Mouse (Mus musculus) embryonic facial prominence, embryonic 12.5 days (tissue): ENCODE measurements around the gene Tnr. TPM values are rescaled to one million over a fixed set of nuclear protein-coding genes. Genes with fewer than 3 reads are reported as not detected.
A peak's percentile ranks its signal among the peaks of the same experiment; 100 is the strongest.

Experiments
- ATAC-seq: fragments of 200-750 bp; cut with Nextera tagmentation; 2 replicates; pipeline ENCODE4 v1.8.0; 2017; ENCODE audit not compliant: insufficient number of reproducible peaks, insufficient read depth, low FRiP score, low TSS enrichment
- H3K27ac ChIP-seq: fragments of 300-500 bp; sonication (generic); 2 replicates; pipeline ENCODE4 v1.5.1; 2016; ENCODE audit warnings: mild to moderate bottlenecking
- H3K27me3 ChIP-seq: fragments of 300-500 bp; sonication (generic); 2 replicates; pipeline ENCODE4 v1.6.1; 2016; ENCODE audit warnings: mild to moderate bottlenecking, moderate library complexity
- H3K36me3 ChIP-seq: fragments of 300-500 bp; sonication (generic); 2 replicates; pipeline ENCODE4 v1.6.1; 2016; ENCODE audit warnings: mild to moderate bottlenecking
- H3K4me1 ChIP-seq: fragments of 300-500 bp; sonication (generic); 2 replicates; pipeline ENCODE4 v1.6.1; 2016
- H3K4me2 ChIP-seq: fragments of 300-500 bp; sonication (generic); replicated peaks from 2 replicates; pipeline ENCODE4 v1.6.1; 2016; ENCODE audit warnings: mild to moderate bottlenecking, moderate library complexity
- H3K4me3 ChIP-seq: fragments of 300-500 bp; sonication (generic); 2 replicates; pipeline ENCODE4 v1.5.1; 2016; ENCODE audit warnings: mild to moderate bottlenecking
- H3K9ac ChIP-seq: fragments of 300-500 bp; sonication (generic); 2 replicates; pipeline ENCODE4 v1.6.1; 2016; ENCODE audit warnings: mild to moderate bottlenecking, moderate library complexity
- H3K9me3 ChIP-seq: fragments of 300-500 bp; sonication (generic); 2 replicates; pipeline ENCODE4 v1.6.1; 2016; ENCODE audit warnings: mild to moderate bottlenecking, moderate library complexity
- WGBS: fragments of 180-500 bp; shearing (Covaris S2); methylation state at CpG from one replicate; pipeline ENCODE4 v1.1.7; 2016; 5-methylcytosine and 5-hydroxymethylcytosine counted together
- polyA plus RNA-seq: library from polyadenylated mRNA; unstranded; fragments of >200 nt; fragmentation: Nextera tagmentation; extraction: Ambion mirVana; gene quantifications from 2 replicates; pipeline ENCODE4 v1.2.1, GENCODE M21; 2016

Tnr gene
- polyA plus RNA-seq, 1 experiment from 2014 or later, result 0.05 TPM

DNA sequence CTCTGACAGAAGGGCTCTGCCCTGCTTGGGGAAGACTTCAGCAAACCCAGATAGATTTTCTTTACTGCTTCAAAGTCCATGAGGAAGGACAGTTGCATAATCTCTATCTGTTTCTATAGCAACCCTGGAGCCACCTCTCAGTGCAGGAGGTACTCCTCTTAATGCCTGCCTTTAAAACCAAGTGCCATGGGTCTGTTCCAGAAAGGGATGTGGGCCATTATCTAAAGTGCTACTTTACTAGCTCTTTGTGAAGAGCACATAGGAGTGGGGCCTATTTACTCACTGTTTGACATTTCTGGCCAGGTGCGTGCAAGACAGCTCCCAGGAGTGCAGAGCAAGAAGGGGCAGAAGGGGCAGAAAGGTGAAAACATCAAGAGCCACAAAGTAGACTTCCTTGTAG, 330.7 kb downstream of the Tnr start:
- Histone ChIP-seq H3K9ac (no peak overlapping the region), H3K27ac (no peak overlapping the region), H3K9me3 (no peaks in the 10 kb centered on the region), H3K4me1 (no peaks in the 10 kb centered on the region), H3K4me3 (no peak overlapping the region), H3K27me3 (no peaks in the 10 kb centered on the region), H3K4me2 (no peak overlapping the region), H3K36me3 (no peaks in the 10 kb centered on the region)
- no peak for ATAC-seq
- 91% methylated on average over 1 of the region's 1 CpGs for WGBS

DNA sequence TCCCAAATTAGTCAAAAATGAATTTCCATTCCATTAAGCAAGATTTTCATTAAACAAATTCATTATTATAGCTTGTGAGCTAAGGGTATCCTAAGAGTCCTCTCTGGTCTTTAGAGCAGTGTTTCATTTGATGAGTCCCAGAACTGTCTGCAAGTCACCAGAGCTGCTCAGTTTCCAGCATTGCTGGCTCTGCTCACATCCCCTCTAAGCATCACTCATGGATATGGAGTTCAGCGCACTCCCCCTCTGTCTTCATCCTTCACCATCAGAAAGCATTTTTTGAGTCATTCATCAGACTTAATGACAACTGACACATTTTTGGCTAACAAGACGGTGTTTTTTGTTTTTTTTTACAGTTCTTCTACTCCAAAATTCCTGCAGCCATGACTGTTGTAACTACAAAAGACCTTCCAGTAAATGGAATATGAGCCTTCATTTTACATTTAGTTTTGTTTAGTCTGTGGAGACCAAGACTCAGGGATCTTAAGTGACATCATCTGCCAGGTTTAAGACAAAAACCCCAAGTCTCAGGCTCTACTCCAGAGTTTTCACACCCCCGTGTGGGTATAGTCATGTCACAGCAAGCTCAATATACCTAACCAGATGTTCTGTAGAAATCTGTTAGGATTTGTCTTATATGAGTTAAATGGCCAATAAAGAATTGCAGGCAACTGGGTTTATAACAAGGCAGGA, 338.4 kb downstream of the Tnr start:
- H3K4me1 ChIP-seq, result no peaks in the 10 kb centered on the region
- no peaks in the 10 kb centered on the region for H3K9me3 ChIP-seq
- ATAC-seq, result peak; percentile 74; the same call in 1 of the 2 replicates
- no peaks in the 10 kb centered on the region for H3K36me3 ChIP-seq
- no peak overlapping the region for H3K27ac ChIP-seq
- WGBS, result 57% methylated on average over 3 of the region's 3 CpGs
- H3K27me3 ChIP-seq, result no peaks in the 10 kb centered on the region
- no peak overlapping the region for H3K9ac ChIP-seq
- no peak overlapping the region for H3K4me3 ChIP-seq
- H3K4me2 ChIP-seq, result no peak overlapping the region

DNA sequence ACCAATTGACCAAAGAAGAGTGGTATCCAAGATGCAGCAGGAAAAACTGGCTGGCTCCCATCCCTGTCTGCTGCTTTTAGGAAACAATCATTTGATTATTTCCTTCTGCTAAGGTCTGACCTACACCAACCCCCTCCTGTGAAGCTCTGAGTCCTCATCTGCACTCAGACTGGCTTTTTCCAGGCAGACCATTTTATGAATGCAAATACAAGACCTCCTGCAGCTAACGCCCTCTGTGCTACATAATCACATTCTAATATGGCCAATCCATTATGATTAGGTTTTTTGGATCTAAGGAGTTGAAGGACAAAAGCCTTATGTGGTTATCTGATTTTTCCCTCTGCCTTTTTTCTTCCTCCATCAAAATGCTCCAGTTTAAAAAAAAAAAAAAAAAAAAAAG, 342.1 kb downstream of the Tnr start:
- Histone ChIP-seq H3K9me3 (no peaks in the 10 kb centered on the region), H3K27ac (no peak overlapping the region), H3K27me3 (no peaks in the 10 kb centered on the region), H3K4me1 (no peaks in the 10 kb centered on the region), H3K4me2 (no peak overlapping the region), H3K4me3 (no peak overlapping the region), H3K36me3 (no peaks in the 10 kb centered on the region), H3K9ac (no peak overlapping the region)
- WGBS, result 24% methylated on average over 1 of the region's 1 CpGs
- ATAC-seq, result no peak

DNA sequence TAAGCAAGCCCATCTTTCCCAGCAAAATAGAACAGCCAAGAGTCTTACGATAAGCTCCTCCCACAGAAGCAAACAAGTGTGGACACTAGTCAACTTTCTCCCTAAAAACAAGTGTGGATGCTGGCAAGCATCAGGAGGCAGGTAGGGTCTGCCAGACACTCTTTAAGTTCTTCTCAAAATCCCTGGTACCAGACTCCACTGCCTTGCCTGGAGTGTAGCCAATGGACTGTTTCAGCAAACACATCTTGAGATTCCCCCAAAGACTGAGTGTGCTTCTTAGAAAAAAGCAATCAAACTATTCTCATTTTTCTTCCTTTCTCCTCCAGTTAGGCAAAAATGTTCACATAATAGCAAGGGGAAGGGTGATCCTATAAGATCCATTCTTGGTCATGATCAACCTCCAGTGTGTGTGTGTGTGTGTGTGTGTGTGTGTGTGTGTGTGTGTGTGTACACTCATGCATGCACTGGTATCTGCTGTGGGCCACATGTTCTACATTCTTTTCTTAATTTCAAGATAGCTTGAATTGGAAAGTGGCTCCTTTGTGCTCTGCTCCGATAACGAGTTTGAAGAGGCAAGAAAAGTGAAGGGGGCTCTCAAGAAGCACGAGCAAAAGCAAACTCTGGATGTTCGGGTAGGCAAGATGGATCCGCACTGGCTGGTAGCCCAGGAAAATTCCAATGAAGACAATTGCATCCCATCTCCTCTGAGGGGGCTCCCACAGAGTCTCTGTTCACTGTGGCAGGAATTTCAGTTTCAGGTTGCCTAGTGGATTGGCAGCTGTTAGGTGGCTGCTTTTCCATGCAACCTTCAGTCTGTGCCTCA, 346.3 kb downstream of the Tnr start:
- Histone ChIP-seq H3K4me1 (no peaks in the 10 kb centered on the region), H3K4me2 (no peak overlapping the region), H3K36me3 (no peaks in the 10 kb centered on the region), H3K9ac (no peak overlapping the region), H3K27me3 (no peaks in the 10 kb centered on the region), H3K4me3 (no peak overlapping the region), H3K9me3 (no peaks in the 10 kb centered on the region), H3K27ac (no peak overlapping the region)
- 72% methylated on average over 6 of the region's 6 CpGs for WGBS
- no peak for ATAC-seq

DNA sequence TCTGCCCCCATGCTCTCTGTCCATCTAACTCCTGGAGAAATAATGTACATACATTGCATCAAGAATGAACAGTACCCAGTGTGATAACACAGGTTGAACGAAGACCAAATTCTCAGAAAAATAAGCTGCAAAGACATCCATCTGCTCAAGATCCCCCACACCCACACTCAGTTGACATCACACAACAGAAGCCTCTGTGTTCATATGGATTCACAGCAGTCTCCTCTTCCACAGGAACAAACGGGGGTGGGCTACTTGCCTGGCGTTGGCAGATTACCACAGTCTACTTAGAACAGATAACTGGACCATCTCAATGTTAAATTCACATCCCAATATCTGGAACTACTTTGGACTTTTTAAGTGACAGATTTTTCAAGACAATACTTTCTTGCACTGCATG, 349.3 kb downstream of the Tnr start:
- Histone ChIP-seq H3K9me3 (no peaks in the 10 kb centered on the region), H3K27ac (no peak overlapping the region), H3K4me3 (no peak overlapping the region), H3K36me3 (no peaks in the 10 kb centered on the region), H3K9ac (no peak overlapping the region), H3K4me2 (no peak overlapping the region), H3K4me1 (no peaks in the 10 kb centered on the region), H3K27me3 (no peaks in the 10 kb centered on the region)
- WGBS, result 81% methylated on average over 3 of the region's 3 CpGs
- no peak for ATAC-seq

DNA sequence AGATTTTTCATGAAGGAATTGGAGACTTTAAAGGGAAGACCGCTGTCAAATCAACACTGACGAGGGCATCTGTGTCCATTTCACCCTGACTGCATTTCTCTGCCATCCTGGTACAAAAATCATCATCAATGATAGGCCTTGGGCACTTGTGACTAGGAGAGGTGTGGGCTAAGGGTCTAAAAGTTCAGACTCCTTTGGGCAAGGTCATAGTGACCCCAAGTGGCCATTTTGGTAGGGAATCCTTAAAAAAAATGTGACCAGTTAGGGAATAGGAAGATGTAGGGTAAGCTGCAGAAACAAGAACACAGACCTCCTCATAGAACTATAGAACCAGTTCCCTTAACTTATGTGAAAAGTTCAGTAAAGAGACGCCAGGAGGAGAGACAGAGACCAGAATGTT, 355.1 kb downstream of the Tnr start:
- no peak overlapping the region for H3K27ac ChIP-seq
- ATAC-seq, result no peak
- H3K27me3 ChIP-seq, result no peaks in the 10 kb centered on the region
- H3K36me3 ChIP-seq, result no peaks in the 10 kb centered on the region
- H3K4me2 ChIP-seq, result no peak overlapping the region
- no peaks in the 10 kb centered on the region for H3K9me3 ChIP-seq
- WGBS, result 50% methylated on average over 3 of the region's 3 CpGs
- no peak overlapping the region for H3K9ac ChIP-seq
- H3K4me3 ChIP-seq, result no peak overlapping the region
- no peaks in the 10 kb centered on the region for H3K4me1 ChIP-seq

DNA sequence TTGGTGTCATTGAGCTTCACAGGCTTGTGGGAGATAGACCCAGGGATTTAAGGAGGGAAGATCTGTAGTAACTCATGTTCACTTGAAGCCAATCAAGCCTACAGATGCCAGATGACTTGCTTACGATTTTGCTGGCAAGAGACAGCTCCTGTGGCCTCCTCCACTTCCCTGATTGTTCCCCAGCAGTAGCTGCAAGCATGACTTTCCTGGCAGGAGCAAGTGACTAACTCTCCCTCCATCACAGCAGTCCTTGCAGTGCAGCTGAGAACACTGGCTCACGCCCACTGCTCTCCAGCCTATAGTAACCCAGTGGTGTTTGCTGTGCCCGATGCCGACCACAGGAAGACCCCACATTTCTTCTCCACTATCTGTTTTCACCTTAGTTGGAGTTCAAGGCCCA, 356.3 kb downstream of the Tnr start:
- ATAC-seq, result no peak

DNA sequence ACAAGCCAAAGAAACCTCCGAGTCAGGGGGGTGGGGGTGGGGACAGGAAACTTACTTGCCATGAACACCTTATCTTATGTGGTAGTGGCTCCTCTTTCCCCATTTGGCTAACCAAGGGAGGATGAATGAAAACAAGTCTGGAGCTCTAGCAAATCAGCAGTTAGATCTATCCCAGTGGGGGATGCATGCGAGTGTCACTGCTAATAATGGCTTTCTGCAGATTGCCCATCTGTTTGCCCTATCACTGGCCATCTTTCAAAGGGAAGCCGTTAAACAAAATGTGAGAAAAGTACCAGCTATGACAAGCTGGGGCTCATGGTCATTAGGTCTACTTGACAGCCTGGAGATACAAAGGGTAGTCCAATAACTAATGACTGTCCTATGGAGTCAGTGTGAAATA, 361.9 kb downstream of the Tnr start:
- no peaks in the 10 kb centered on the region for H3K36me3 ChIP-seq
- ATAC-seq, result no peak
- H3K9me3 ChIP-seq, result no peaks in the 10 kb centered on the region
- no peak overlapping the region for H3K4me3 ChIP-seq
- no peak overlapping the region for H3K4me2 ChIP-seq
- H3K27ac ChIP-seq, result no peak overlapping the region
- no peak overlapping the region for H3K9ac ChIP-seq
- no peaks in the 10 kb centered on the region for H3K4me1 ChIP-seq
- 70% methylated on average over 3 of the region's 3 CpGs for WGBS
- H3K27me3 ChIP-seq, result no peaks in the 10 kb centered on the region

More for the DNA sequence above, 356.3 kb downstream of the Tnr start:
- no peak overlapping the region for H3K4me3 ChIP-seq
- no peak overlapping the region for H3K9ac ChIP-seq
- H3K27ac ChIP-seq, result no peak overlapping the region
- WGBS, result 82% methylated on average over 4 of the region's 4 CpGs
- H3K4me1 ChIP-seq, result no peaks in the 10 kb centered on the region
- H3K9me3 ChIP-seq, result no peaks in the 10 kb centered on the region
- H3K4me2 ChIP-seq, result no peak overlapping the region
- no peaks in the 10 kb centered on the region for H3K27me3 ChIP-seq
- H3K36me3 ChIP-seq, result no peaks in the 10 kb centered on the region

DNA sequence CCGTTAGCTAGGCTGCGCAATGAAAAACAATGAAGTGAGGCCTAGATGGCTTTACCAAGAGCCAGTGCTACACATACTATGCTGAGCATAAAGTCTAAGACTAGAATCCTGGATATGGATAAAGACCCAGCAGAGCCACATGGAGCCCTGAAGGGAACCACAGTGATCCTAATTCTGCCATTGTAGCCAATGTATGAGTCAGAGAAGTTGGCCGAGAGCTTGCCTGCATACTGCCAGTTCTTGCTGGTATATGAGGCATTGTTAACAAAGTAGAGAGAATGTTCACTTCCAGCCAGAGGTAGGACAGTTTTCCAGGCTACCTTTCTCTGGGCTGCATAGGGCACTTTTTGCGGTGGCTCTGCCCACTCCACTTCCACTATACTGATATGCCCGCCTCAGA, 365.0 kb downstream of the Tnr start:
- Histone ChIP-seq H3K4me2 (no peak overlapping the region), H3K27me3 (no peaks in the 10 kb centered on the region), H3K9ac (no peak overlapping the region), H3K4me1 (no peaks in the 10 kb centered on the region), H3K36me3 (no peaks in the 10 kb centered on the region), H3K4me3 (no peak overlapping the region), H3K9me3 (no peaks in the 10 kb centered on the region), H3K27ac (no peak overlapping the region)
- no peak for ATAC-seq
- WGBS, result 92% methylated on average over 5 of the region's 5 CpGs

DNA sequence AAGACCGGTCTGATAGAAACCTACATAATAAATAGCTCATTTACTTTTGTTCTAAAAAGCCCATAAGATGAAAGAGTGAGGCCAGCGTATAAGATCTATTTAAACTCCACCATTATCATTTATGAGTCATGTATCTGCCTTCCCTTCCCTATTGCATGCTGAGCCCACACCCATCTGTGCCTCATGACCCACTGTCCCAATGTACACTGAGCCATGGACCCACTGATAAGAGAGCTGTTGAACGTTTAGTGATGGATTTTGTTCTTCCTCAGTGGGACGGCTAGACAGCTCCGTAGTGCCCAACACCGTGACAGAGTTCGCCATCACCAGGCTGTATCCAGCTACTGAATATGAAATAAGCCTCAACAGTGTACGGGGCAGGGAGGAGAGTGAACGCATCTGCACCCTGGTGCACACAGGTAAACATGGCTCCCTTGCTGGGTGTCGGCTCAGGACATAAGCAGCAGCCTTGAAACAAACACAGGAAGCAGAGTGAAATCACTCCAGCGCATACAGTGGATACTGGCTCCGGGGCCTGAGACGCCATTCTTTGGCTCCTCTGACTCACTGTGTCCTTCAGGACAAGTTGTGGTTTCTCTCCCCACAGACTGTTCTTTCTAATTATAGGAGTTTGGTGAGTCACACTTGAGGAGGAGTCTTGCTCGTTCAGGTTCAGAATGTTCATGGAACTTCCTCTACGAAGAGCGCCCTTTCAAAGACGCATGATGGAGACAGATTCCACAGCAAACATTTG, 365.6 kb downstream of the Tnr start:
- Histone ChIP-seq H3K4me1 (no peaks in the 10 kb centered on the region), H3K9me3 (no peaks in the 10 kb centered on the region), H3K4me3 (no peak overlapping the region), H3K27ac (no peak overlapping the region), H3K27me3 (no peaks in the 10 kb centered on the region), H3K36me3 (no peaks in the 10 kb centered on the region), H3K4me2 (no peak overlapping the region), H3K9ac (no peak overlapping the region)
- 88% methylated on average over 17 of the region's 17 CpGs for WGBS
- no peak for ATAC-seq

DNA sequence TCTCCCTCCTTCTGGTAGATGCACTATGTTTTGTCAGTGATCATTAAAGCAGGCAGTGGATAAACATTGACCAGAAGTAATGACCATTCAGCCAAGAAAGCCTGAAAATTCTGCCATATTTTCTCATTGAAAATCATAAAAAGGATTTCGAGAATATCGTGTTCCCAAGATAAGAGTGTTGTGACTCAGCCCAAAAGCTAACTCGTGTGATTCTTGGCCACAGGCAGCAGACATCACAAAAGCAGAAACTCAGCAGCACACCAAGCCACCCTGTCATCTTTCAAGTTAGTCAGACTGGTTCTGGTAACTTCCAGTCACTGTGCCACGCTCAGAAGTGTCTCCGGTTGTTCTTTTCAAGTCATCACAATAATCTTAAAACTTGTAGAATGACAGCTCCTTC, 367.0 kb downstream of the Tnr start:
- whole genome bisulfite sequencing, result 83% methylated on average over 5 of the region's 5 CpGs
- no peak overlapping the region for H3K9ac ChIP-seq
- H3K4me3 ChIP-seq, result no peak overlapping the region
- no peak overlapping the region for H3K27ac ChIP-seq
- no peaks in the 10 kb centered on the region for H3K36me3 ChIP-seq
- no peak overlapping the region for H3K4me2 ChIP-seq
- H3K27me3 ChIP-seq, result no peaks in the 10 kb centered on the region
- ATAC-seq, result no peak
- H3K9me3 ChIP-seq, result no peaks in the 10 kb centered on the region
- H3K4me1 ChIP-seq, result no peaks in the 10 kb centered on the region

DNA sequence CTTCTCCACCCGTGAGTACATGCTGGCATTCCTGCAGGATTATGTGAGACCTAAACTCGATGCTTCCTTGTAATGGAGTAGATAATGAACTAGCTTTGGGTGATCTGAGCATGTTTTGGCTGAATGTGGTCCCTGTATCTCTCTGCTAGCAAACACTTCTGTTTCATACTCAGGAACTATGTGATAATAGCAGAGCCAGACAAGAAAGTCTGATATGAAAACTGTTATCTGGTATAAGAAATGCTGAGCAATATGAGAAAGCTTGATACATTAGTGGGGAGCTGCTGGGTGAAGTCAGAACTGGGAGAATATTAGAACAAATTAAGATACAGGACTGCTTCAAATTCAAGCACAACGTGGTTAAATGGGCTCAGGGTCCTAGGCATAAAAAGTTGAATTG, 371.5 kb downstream of the Tnr start:
- Histone ChIP-seq H3K36me3 (no peaks in the 10 kb centered on the region), H3K4me1 (no peaks in the 10 kb centered on the region), H3K27ac (no peak overlapping the region), H3K9ac (no peak overlapping the region), H3K27me3 (no peaks in the 10 kb centered on the region), H3K4me2 (no peak overlapping the region), H3K4me3 (no peak overlapping the region), H3K9me3 (no peaks in the 10 kb centered on the region)
- 79% methylated on average over 3 of the region's 3 CpGs for WGBS
- ATAC-seq, result no peak
